Mouse (Mus musculus) heart, adult 2 months (tissue): ENCODE data around the gene Peli3.

ENCODE experiments used
- CTCF ChIP-seq: fragments of 200-600 bp; IDR thresholded peaks from 2 replicates; pipeline ENCODE4 v1.8.1; 2022; ENCODE audit warnings: antibody characterized with exemption, mild to moderate bottlenecking, moderate library complexity
- POLR2A ChIP-seq: fragments of 200-500 bp; IDR thresholded peaks from 2 replicates; pipeline ENCODE4 v1.6.1; 2011; ENCODE audit warnings: mild to moderate bottlenecking, low read depth, low read length, control low read depth; ENCODE audit not compliant: insufficient read depth

- TF ChIP-seq POLR2A, result no peak
- TF ChIP-seq CTCF, result no peak
Measured at GRCm38 (mm10) chr19:4925121-4925860, 17.6 kb downstream of the Peli3 start.
